Mouse (Mus musculus) fibroblast of lung, adult 2 months (primary cell): ENCODE data around the gene Mapk3.

Source experiments
- DNase-seq: peaks from one replicate; pipeline ENCODE4 v3.0.0-alpha.2; 2011; ENCODE audit warnings: low read depth

Gene Mapk3

DNA sequence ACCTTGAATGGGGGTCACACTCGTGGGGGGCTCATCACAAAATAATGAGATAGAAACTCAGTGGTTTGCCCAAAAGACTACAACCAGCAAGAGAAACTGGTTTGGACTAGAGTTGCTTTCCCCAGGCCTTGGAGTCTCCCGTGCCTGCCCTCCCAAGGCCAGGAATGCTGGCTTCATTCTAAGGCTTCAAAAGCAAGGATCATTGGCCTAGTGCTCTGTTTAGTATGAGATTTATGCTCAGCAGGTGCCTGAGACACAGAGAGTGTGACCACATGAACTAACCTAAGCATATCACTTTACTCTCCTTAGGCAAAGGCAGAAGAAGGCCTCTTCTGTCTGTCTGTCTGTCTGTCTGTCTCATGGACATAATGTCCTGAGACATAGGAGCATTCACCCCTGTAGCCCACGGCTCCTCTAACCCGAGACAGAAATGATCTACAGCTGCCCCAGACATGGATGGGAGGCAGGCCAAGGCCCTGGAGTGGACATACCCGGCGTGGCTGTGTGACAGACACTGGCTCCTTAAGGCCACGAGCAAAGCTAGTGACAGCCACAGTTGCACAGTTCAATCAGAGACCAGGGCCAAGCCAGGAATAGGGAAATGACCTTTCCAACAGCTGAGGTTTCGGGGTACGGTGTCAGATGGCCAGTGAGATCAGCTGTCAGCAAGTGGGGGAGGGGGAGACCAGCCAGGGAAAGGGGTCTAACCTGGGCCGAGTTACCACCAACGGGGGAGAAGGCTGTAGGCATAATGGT is 42.9 kb downstream of the Mapk3 start:
- DNase-seq, result no peak

DNA sequence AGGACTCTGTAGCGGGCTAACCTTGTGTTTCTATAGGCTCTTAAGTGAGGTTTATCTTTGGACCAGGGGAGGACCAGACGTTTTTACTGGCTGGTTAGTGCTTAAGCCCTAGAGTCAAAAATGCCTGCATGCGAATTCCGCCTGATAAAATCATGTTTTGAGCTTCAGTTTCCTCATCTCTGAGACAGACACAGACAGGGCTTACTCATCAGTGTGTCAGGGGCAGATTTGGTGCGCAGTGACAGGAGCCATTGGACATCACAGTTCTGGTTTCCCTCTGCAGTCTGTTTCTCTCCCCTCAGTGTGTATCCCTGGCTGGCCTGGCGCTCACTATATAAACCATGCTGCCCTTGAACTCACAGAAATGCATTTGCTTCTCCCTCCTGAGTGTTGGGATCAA is 43.8 kb downstream of the Mapk3 start:
- DNase-seq, result no peak

DNA sequence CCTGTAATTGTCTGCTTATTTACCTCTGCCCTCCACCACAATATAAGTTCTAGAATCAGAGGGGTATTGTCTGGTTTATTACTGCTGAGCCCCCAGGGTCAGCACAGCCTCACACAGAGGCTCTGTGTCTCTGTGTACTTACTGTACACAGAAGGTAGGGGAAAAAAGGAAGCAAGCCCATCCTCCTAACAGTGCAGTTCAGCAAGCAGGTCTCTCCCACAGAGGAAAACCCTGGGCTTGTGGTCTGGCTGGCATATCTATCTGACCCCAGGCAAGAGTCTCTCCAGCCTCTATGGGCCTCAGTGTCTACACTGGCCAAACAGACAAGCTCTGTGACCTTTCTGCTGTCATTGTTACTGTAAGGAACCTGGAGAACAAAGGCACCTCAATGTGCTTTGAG is 44.4 kb downstream of the Mapk3 start:
- DNase-seq, result no peak

DNA sequence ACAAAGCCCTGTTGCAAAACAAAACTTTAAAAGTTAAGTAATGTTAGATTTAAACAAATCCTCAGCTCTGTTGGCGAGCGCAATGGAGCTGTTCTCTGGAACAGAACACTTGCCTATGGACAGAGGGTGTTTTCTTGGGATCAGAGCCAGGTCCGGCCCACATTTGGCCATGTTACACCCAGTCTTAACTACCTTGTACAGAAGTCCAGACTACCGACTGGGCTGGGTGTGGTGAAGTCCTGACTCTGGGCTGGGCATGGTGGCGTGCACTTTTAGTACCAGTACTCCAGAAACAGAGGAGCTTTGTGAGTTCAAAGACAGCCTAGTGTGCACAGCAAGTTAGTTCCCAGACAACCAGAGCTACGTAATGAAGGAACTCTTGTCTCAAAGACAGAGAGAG is 47.6 kb downstream of the Mapk3 start:
- no peak for DNase-seq

DNA sequence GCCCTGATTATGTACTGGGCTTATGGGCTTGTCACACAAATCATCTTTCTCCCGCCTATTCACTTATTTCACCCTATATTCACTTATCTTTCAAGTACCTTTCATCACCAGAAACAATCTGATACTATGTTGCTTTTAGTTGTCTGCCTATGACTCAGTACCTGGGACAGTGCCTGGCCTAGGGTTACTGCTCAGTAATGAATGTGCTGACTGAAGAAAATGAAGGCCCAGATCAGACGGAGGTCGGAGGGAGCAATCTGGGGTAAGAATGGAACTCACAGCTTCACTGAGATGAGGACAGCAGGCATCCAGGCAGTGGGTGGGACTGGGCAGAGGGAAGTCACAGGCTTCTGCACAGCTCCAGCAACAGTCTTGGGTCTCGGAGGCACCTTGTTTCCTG is 48.0 kb downstream of the Mapk3 start:
- DNase-seq, result peak; percentile 72

DNA sequence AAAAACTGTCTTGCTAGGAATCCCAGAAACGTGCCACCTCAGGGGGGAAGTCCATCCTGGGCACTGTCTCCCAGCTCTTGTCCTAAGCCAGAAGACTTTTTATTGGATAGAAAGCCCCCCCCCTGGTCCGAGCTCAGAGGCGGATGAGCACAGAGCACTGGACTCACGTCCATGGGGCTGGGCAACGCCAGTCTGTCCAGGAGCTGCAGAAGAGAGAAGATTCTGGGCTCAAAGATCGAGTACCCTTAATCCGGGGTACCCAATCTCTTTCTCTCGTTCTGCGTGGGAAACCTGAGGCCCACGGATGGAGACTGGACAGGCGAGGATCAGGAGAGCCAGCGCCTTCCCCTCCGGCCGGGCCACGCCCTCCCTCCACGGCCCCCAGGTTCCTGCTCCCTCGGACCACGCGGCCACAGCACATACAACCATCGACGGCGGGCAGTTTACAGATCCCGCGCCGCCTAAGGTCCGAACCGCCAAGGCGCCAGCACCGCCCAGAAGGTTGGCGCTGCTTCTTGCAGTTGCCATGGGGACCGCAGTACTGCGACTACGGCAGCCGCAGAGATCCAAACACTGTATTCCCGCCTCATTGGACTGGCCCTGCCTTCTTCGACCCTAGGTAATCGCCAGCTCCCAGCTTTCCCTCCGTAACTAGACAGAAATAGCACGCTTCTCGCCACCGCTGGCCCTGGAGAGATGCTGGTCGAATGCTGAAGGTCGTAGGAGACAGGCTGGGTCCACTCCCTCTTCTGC is 49.5 kb downstream of the Mapk3 start:
- peak; percentile 75 for DNase-seq

DNA sequence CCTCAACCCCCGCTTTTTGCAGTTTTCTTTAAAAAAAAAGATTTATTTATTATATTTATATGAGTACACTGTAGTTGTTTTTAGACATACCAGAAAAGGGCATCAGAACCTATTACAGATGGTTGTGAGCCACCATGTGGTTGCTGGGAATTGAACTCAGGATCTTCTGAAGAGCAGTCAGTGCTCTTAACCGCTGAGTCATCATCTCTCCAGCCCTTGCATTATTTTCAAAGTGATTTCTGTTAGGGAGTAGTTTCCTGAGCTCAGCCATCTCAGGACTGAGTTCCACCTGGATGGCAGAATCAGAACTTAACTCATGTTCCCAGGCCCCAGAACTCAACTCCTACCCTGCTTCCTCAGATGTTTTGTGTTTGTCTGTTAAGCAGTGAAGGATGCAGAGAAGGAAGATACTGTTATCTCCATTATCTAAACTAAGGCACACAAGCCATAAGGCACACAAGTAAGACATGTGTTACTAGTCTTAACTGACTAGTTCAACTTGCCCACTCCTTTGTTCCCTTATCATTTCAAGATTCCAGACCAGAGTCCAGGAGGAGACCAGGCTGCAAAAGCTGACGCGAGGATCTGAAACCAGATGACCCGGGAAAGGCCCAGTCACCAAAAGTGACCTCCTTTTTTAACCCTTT is 50.4 kb downstream of the Mapk3 start:
- no peak for DNase-seq
